In genomic region chr2:102900875-102901827, GRCm38 (mm10) we compare ENCODE assay signal across 8 mouse cellular contexts. TPM values are rescaled to one million over a fixed set of nuclear protein-coding genes. Genes with fewer than 3 reads are reported as not detected.
DNase-seq lines count a peak whose midpoint lies in the region; ATAC-seq and TF ChIP-seq lines count a peak whose summit lies in the region.

Gene Cd44 (minus strand): TSS chr2:102901665.

- no peaks in the 10 kb centered on the region for H3K9me3 ChIP-seq in heart, embryonic 15.5 days (replicated peaks)

- peak within 1 kb of the TSS; percentile 95 for H3K4me3 ChIP-seq in embryonic fibroblast, embryonic 13.5 days (ENCODE audit: insufficient read depth, low read length)
- peak within 1 kb of the TSS; percentile 71 for H3K4me3 ChIP-seq in heart, embryonic 15.5 days
- H3K4me3 ChIP-seq in macrophage (ENCODE audit: inconsistent target), result peak within 1 kb of the TSS; percentile 74

- H3K9ac ChIP-seq in heart, embryonic 15.5 days, result peak within 1 kb of the TSS; percentile 67

- DNase-seq in CD4-positive helper T cell, adult 2 months (ENCODE audit: low read depth, low spot score), result peak; percentile 76
- DNase-seq in kidney, postnatal 10 days, result peak; percentile 54
- peak; percentile 62 for DNase-seq in retina, postnatal 1 day
- DNase-seq in urinary bladder, postnatal 4 days (ENCODE audit: low spot score in 2 of 2), result peak; percentile 34 to 66

- ATAC-seq in activated CD4-positive, CD25-positive, alpha-beta regulatory T cell, adult 4 months, result peak; percentile 74
- ATAC-seq in heart, embryonic 15.5 days (replicated peaks; ENCODE audit: insufficient number of reproducible peaks, insufficient read depth, low FRiP score, low read depth), result peak; percentile 86

- H3K27me3 ChIP-seq in heart, embryonic 15.5 days, result no peaks in the 10 kb centered on the region

- TF ChIP-seq POLR2A in embryonic fibroblast, embryonic 13.5 days (IDR thresholded peaks at IDR 0.05; ENCODE audit: low read depth, low read length), result peak; percentile 99

- peaks cover 54% of the 10 kb centered on the region for H3K79me2 ChIP-seq in macrophage (ENCODE audit: inconsistent target)

- H3K36me3 ChIP-seq in heart, embryonic 15.5 days, result no peaks in the 10 kb centered on the region
- no peaks in the 10 kb centered on the region for H3K36me3 ChIP-seq in macrophage (ENCODE audit: inconsistent target)

- peaks cover 14% of the 10 kb centered on the region for H3K4me1 ChIP-seq in embryonic fibroblast, embryonic 13.5 days (ENCODE audit: control insufficient read depth, insufficient read depth, low read length)
- peaks cover 49% of the 10 kb centered on the region for H3K4me1 ChIP-seq in heart, embryonic 15.5 days (replicated peaks)

- no peak for TF ChIP-seq CTCF in embryonic fibroblast, embryonic 13.5 days (IDR thresholded peaks at IDR 0.05; ENCODE audit: borderline replicate concordance, insufficient read depth, low read length)

- under 1% methylated on average over 29 of the region's 29 CpGs for WGBS in heart, embryonic 15.5 days
- whole genome bisulfite sequencing in macrophage (ENCODE audit: missing documents), result under 1% methylated on average over 29 of the region's 29 CpGs

- peak within 1 kb of the TSS; percentile 69 for H3K27ac ChIP-seq in embryonic fibroblast, embryonic 13.5 days (ENCODE audit: insufficient read depth, low read length)
- H3K27ac ChIP-seq in heart, embryonic 15.5 days, result peak within 1 kb of the TSS; percentile 84
- peak within 1 kb of the TSS; percentile 84 for H3K27ac ChIP-seq in macrophage

- H3K4me2 ChIP-seq in heart, embryonic 15.5 days, result peak within 1 kb of the TSS; percentile 87

RNA-seq across cellular contexts. Expression of gene Cd44, which starts in this region (rescaled TPM):
- polyA plus RNA-seq in activated CD4-positive, CD25-positive, alpha-beta regulatory T cell, adult 4 months (2017; shearing (Covaris generic)), result 10 to 100 TPM; 78.7 to 86.7 TPM
- 255 and 594 TPM in 2 replicates for polyA plus RNA-seq in embryonic fibroblast, embryonic 13.5 days (2011; ENCODE audit: insufficient read length, low read depth, missing spikeins)
- 16.8 and 19.3 TPM in 2 replicates for polyA plus RNA-seq in heart, embryonic 15.5 days (2015; fragmentation: Nextera tagmentation; extraction: Ambion mirVana)
- total RNA-seq in macrophage (2018; cell fraction: chromatin; rRNA removed), result 1,000 to 10,000 TPM in 9 of 26 experiments, 100 to 1,000 TPM in 11, 10 to 100 TPM in 6; 63.7 to 5,506 (median 273) TPM
- 1,000 to 10,000 TPM in 1 of 26 experiments, 100 to 1,000 TPM in 21, 10 to 100 TPM in 4; 88.7 to 1,140 (median 221) TPM for total RNA-seq in macrophage (2018; cell fraction: cytosol; rRNA removed)
- total RNA-seq in macrophage (2018; cell fraction: nucleus; rRNA removed), result 1,000 to 10,000 TPM in 7 of 26 experiments, 100 to 1,000 TPM in 19; 112 to 3,963 (median 377) TPM
- polyA plus RNA-seq in macrophage (2018), result 109 to 325 TPM (median 215 TPM) in 3 replicates

Comparison
In these comparisons a context has a peak if more than half of its experiments do, and no peak if none do; other contexts are left out.
1. Peak in every context shown above with its lines: DNase-seq, ATAC-seq, H3K4me3 ChIP-seq and H3K27ac ChIP-seq.